Mouse (Mus musculus) adipocyte (in vitro differentiated cells): Measurements from ENCODE around the gene Gltpd2.

ENCODE experiments used
- DNase-seq: peaks from one replicate; pipeline ENCODE4 v3.0.0-alpha.2; 2016; ENCODE audit warnings: low spot score

Gene Gltpd2

GRCm38 (mm10) chr11:70563470-70564275, 44.7 kb downstream of the Gltpd2 start:
- peak; percentile 22 for DNase-seq

GRCm38 (mm10) chr11:70564276-70564873, 45.4 kb downstream of the Gltpd2 start:
- DNase-seq: no peak

GRCm38 (mm10) chr11:70566586-70566985, 47.6 kb downstream of the Gltpd2 start:
- DNase-seq: no peak
